Mouse (Mus musculus) gastrocnemius, adult 8-10 months (tissue): ENCODE results near the gene Copz1. TPM values are rescaled to one million over a fixed set of nuclear protein-coding genes. Genes with fewer than 3 reads are reported as not detected.
"Not testable (repeated sequence)": the region's sequence is repeated elsewhere in the genome, so short reads cannot be mapped to it uniquely, and the experiment has no call there.

ENCODE experiments used
- DNase-seq, 2 experiments: peaks; one replicate each; pipeline ENCODE4 v3.0.0; 2022; ENCODE audit warnings: low spot score in 2 of 2
- total RNA-seq, 4 experiments: library from RNA; stranded (reverse); gene quantifications; 2 replicates each; pipeline ENCODE4 v1.2.4; 2022

Copz1 gene
- total RNA-seq, 4 experiments from 2014 or later = 34.7 to 39.4 (median 35.6) TPM

GRCm38 (mm10) chr15:103251595-103251994, 20.9 kb upstream of the Copz1 start:
- no peak for DNase-seq

- DNase-seq = no peak
Observed at GRCm38 (mm10) chr15:103252660-103253059, 19.9 kb upstream of the Copz1 start.

GRCm38 (mm10) chr15:103253352-103253751, 19.2 kb upstream of the Copz1 start:
- no peak for DNase-seq

GRCm38 (mm10) chr15:103255169-103255568, 17.3 kb upstream of the Copz1 start:
- DNase-seq = no peak

GRCm38 (mm10) chr15:103256210-103256986, 16.1 kb upstream of the Copz1 start:
- no peak for DNase-seq

- peak; percentile 37 to 44 for DNase-seq
Observed at GRCm38 (mm10) chr15:103257790-103258728, 14.5 kb upstream of the Copz1 start, which contains the start of gene Nfe2. TSS of gene Nfe2 (minus strand) at chr15:103258403.

GRCm38 (mm10) chr15:103259162-103259561, 13.4 kb upstream of the Copz1 start:
- no peak for DNase-seq

- DNase-seq = no peak
Observed at GRCm38 (mm10) chr15:103259989-103260388, 12.5 kb upstream of the Copz1 start.

GRCm38 (mm10) chr15:103264794-103265193, 7.7 kb upstream of the Copz1 start:
- no peak for DNase-seq

GRCm38 (mm10) chr15:103268903-103269302, 3.6 kb upstream of the Copz1 start:
- DNase-seq = no peak

GRCm38 (mm10) chr15:103275943-103276342, 3.4 kb downstream of the Copz1 start:
- DNase-seq = not testable (repeated sequence)

GRCm38 (mm10) chr15:103277949-103278348, 5.4 kb downstream of the Copz1 start:
- no peak for DNase-seq

GRCm38 (mm10) chr15:103279750-103280149, 7.2 kb downstream of the Copz1 start:
- no peak for DNase-seq

GRCm38 (mm10) chr15:103280817-103281464, 8.4 kb downstream of the Copz1 start:
- DNase-seq = no peak

- no peak for DNase-seq
Observed at GRCm38 (mm10) chr15:103281465-103282205, 9.1 kb downstream of the Copz1 start.

- DNase-seq = peak in 1 of 2 experiments; percentile 33
Observed at GRCm38 (mm10) chr15:103284066-103284465, 11.6 kb downstream of the Copz1 start.

GRCm38 (mm10) chr15:103284647-103285046, 12.1 kb downstream of the Copz1 start:
- DNase-seq = no peak

GRCm38 (mm10) chr15:103285778-103286417, 13.4 kb downstream of the Copz1 start:
- DNase-seq = peak; percentile 44 to 52

- no peak for DNase-seq
Observed at GRCm38 (mm10) chr15:103289600-103289999, 17.1 kb downstream of the Copz1 start.

- DNase-seq = no peak
Observed at GRCm38 (mm10) chr15:103290417-103290816, 17.9 kb downstream of the Copz1 start.
